Mouse (Mus musculus) heart, adult 10 weeks (tissue): ENCODE data around the gene Gm17087. TPM values are rescaled to one million over a fixed set of nuclear protein-coding genes. Genes with fewer than 3 reads are reported as not detected.

Source experiments
- polyA plus RNA-seq: library from polyadenylated mRNA; stranded (reverse); fragments of 350-450 nt; fragmentation: Illumina TruSeq; extraction: RNeasy Lipid Tissue Mini Kit (QIAGEN cat#74804); gene quantifications from one replicate; pipeline ENCODE4 v1.2.3, GENCODE M21; 2014; ENCODE audit warnings: low read depth, low replicate concordance

The Gm17087 gene
- not detected for polyA plus RNA-seq

GRCm38 (mm10) chr17:8566850-8567249 is at the start of gene Gm17087:
Gm17087 (minus strand) TSS chr17:8566950.

DNA sequence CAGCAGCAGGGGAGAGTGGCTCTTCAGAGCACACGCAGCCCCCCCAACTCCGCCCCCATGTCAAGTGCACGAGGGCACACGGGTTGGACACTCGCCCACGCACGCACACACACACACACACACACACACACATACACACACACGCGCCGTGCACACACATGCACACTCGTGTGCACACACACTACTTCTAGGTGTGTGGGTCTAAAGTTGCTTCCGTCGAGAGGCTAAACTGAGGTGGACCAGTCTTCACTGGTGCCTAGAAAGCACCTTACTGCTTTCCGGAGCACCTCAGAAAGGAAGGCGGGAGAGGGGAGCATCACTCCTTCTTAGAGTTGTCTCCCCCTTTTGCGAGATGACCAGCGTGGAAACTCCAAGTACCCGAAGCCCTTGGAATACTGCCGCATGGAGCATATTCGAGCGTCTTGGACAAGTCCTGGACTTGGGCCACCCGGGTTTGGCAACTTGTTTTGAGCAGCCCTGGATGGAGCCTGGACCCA is 41.5 kb downstream of the Gm17087 start, which contains the start of gene Pde10a:
Gene Pde10a (plus strand): TSS at position 148 of the 497 bp plus-strand sequence.

Other genes starting within 250 kb of the Gm17087 start
- gene Prr18, start 229.5 kb downstream of the Gm17087 start, polyA plus RNA-seq = not detected
- 1.9 TPM for gene T2, start 211.0 kb downstream of the Gm17087 start, polyA plus RNA-seq
- gene T, start 132.5 kb downstream of the Gm17087 start, polyA plus RNA-seq = not detected
- 0.97 TPM for gene Pde10a, start 41.6 kb downstream of the Gm17087 start, polyA plus RNA-seq